12 mouse cellular contexts compared by ENCODE assay signal in genomic region chr12:28809756-28810337, GRCm38 (mm10). TPM values are rescaled to one million over a fixed set of nuclear protein-coding genes. Genes with fewer than 3 reads are reported as not detected.
DNase-seq lines count a peak whose midpoint lies in the region; ATAC-seq lines count a peak whose summit lies in the region.
"Had no signal": no experiment of that assay in that cellular context is flagged by ENCODE, and none has a peak within 500 bp of the region (broad histone marks: within the 10 kb centered on the region; RNA-seq: fewer than 3 reads in every experiment).

No protein-coding gene starts in this region.

- DNase-seq in kidney, postnatal 14 days, result peak; percentile 20
- DNase-seq in kidney, adult 9 months, result no peak
- no peak for DNase-seq in adrenal gland, adult 2 months
- no peak for DNase-seq in testis, postnatal 10 days (ENCODE audit: low spot score)
- no peak for DNase-seq in layer of hippocampus, adult 9-10 months (ENCODE audit: low spot score)
- DNase-seq: cerebellum, adult 18-20 months; lung, adult 18-20 months; thymus, postnatal 25 days had no signal

- no peak; the same call in 1 of the 2 replicates for ATAC-seq in hindbrain, embryonic 16.5 days
- peak; percentile 48; the same call in 1 of the 2 replicates for ATAC-seq in midbrain, embryonic 13.5 days

- H3K9ac ChIP-seq in hindbrain, embryonic 16.5 days (ENCODE audit: low read depth, low read length), result peak overlapping the region; percentile 49
- H3K9ac ChIP-seq in midbrain, embryonic 13.5 days (replicated peaks), result no peak overlapping the region
- H3K9ac ChIP-seq: neural tube, embryonic 12.5 days had no signal

- H3K36me3 ChIP-seq in erythroblast, embryonic 14.5 days (ENCODE audit: control insufficient read depth), result peaks cover 20% of the 10 kb centered on the region
- H3K36me3 ChIP-seq in hindbrain, embryonic 16.5 days (ENCODE audit: control insufficient read depth, insufficient read depth, low read length), result no peaks in the 10 kb centered on the region
- H3K36me3 ChIP-seq in midbrain, embryonic 13.5 days, result no peaks in the 10 kb centered on the region
- H3K36me3 ChIP-seq: neural tube, embryonic 12.5 days had no signal

- no peaks in the 10 kb centered on the region for H3K9me3 ChIP-seq in erythroblast, embryonic 14.5 days (ENCODE audit: control insufficient read depth, low read length)
- H3K9me3 ChIP-seq in hindbrain, embryonic 16.5 days (ENCODE audit: control insufficient read depth, low read length), result no peaks in the 10 kb centered on the region
- no peaks in the 10 kb centered on the region for H3K9me3 ChIP-seq in midbrain, embryonic 13.5 days
- H3K9me3 ChIP-seq: neural tube, embryonic 12.5 days had no signal

- H3K27ac ChIP-seq in hindbrain, embryonic 16.5 days (ENCODE audit: low read depth, low read length), result 0 out of 2 replicates have a peak overlapping the region, but pooled peaks have one; percentile 40
- peak overlapping the region; percentile 73 for H3K27ac ChIP-seq in midbrain, embryonic 13.5 days
- H3K27ac ChIP-seq: neural tube, embryonic 12.5 days had no signal

- peak overlapping the region; percentile 60 for H3K4me3 ChIP-seq in erythroblast, embryonic 14.5 days (replicated peaks)
- H3K4me3 ChIP-seq in hindbrain, embryonic 16.5 days (ENCODE audit: low read length), result no peak overlapping the region
- no peak overlapping the region for H3K4me3 ChIP-seq in midbrain, embryonic 13.5 days (replicated peaks)
- H3K4me3 ChIP-seq: neural tube, embryonic 12.5 days had no signal

- peaks cover 91% of the 10 kb centered on the region for H3K4me1 ChIP-seq in erythroblast, embryonic 14.5 days (ENCODE audit: control insufficient read depth)
- peaks cover 5% of the 10 kb centered on the region for H3K4me1 ChIP-seq in hindbrain, embryonic 16.5 days (ENCODE audit: control insufficient read depth, insufficient read depth, low read depth, low read length)
- peaks cover 33% of the 10 kb centered on the region for H3K4me1 ChIP-seq in midbrain, embryonic 13.5 days (replicated peaks)

- H3K4me2 ChIP-seq in hindbrain, embryonic 16.5 days (ENCODE audit: low read length), result no peak overlapping the region
- H3K4me2 ChIP-seq in midbrain, embryonic 13.5 days (replicated peaks), result no peak overlapping the region
- H3K4me2 ChIP-seq: neural tube, embryonic 12.5 days had no signal

- WGBS in hindbrain, embryonic 16.5 days, result 46% methylated on average over 4 of the region's 4 CpGs
- WGBS in midbrain, embryonic 13.5 days, result 53% methylated on average over 4 of the region's 4 CpGs

- H3K27me3 ChIP-seq in erythroblast, embryonic 14.5 days (ENCODE audit: control insufficient read depth), result no peaks in the 10 kb centered on the region
- no peaks in the 10 kb centered on the region for H3K27me3 ChIP-seq in hindbrain, embryonic 16.5 days (replicated peaks; ENCODE audit: control insufficient read depth, insufficient read depth, low read length)
- peaks cover 9% of the 10 kb centered on the region; the same call in 1 of the 2 replicates for H3K27me3 ChIP-seq in midbrain, embryonic 13.5 days
- H3K27me3 ChIP-seq: neural tube, embryonic 12.5 days had no signal

RNA-seq across cellular contexts. Expression of gene Eipr1, which starts 58.2 kb away (rescaled TPM):
- polyA plus RNA-seq in erythroblast, embryonic 14.5 days (2012), result 4.5 and 4.6 TPM in 2 replicates
- 68.3 and 71.7 TPM in 2 replicates for polyA plus RNA-seq in hindbrain, embryonic 16.5 days (2015; fragmentation: Nextera tagmentation; extraction: Ambion mirVana)
- 71.3 and 75.7 TPM in 2 replicates for polyA plus RNA-seq in midbrain, embryonic 13.5 days (2015; fragmentation: Nextera tagmentation; extraction: Ambion mirVana)
- total RNA-seq in adrenal gland, adult 2 months (2021), result 10 to 100 TPM; 21.8 to 23.5 TPM
- 23.1 TPM in 2 replicates for polyA plus RNA-seq in adrenal gland, adult 2 months (2012; rRNA removed)

RNA-seq across cellular contexts. Expression of gene Trappc12, which starts 59.6 kb away (rescaled TPM):
- polyA plus RNA-seq in erythroblast, embryonic 14.5 days (2012), result 0.72 and 0.85 TPM in 2 replicates
- polyA plus RNA-seq in hindbrain, embryonic 16.5 days (2015; fragmentation: Nextera tagmentation; extraction: Ambion mirVana), result 41.4 and 43.1 TPM in 2 replicates
- 43.8 and 46.0 TPM in 2 replicates for polyA plus RNA-seq in midbrain, embryonic 13.5 days (2015; fragmentation: Nextera tagmentation; extraction: Ambion mirVana)
- total RNA-seq in adrenal gland, adult 2 months (2021), result 10 to 100 TPM; 32.7 to 39.2 TPM
- 18.1 and 22.6 TPM in 2 replicates for polyA plus RNA-seq in adrenal gland, adult 2 months (2012; rRNA removed)

Comparison
In these comparisons a context has a peak if more than half of its experiments do, and no peak if none do; other contexts are left out.
1. RNA of gene Trappc12, which starts 59.6 kb away (polyA plus RNA-seq): 43.8 to 46.0 TPM in midbrain, embryonic 13.5 days, 41.4 to 43.1 TPM in hindbrain, embryonic 16.5 days and 18.1 to 22.6 TPM in adrenal gland, adult 2 months; 0.72 to 0.85 TPM in erythroblast, embryonic 14.5 days; every median in the first group is over 10 times any median in the second.